Mouse (Mus musculus) E14TG2a.4 (cell line): ENCODE data around the gene Hdac5.

Experiments
- H3K27me3 ChIP-seq: 2 replicates; pipeline ENCODE4 v1.6.1; 2014; ENCODE audit warnings: low read length, control low read depth; ENCODE audit not compliant: insufficient read depth
- H3K36me3 ChIP-seq: 2 replicates; pipeline ENCODE4 v1.6.1; 2014; ENCODE audit warnings: low read length, control low read depth; ENCODE audit not compliant: insufficient read depth
- H3K4me1 ChIP-seq: replicated peaks from 2 replicates; pipeline ENCODE4 v1.6.1; 2014; ENCODE audit warnings: low read depth, low read length, control low read depth
- H3K4me3 ChIP-seq: replicated peaks from 2 replicates; pipeline ENCODE4 v1.5.1; 2014; ENCODE audit warnings: mild to moderate bottlenecking, low read length
- H3K9me3 ChIP-seq: 2 replicates; pipeline ENCODE4 v1.6.1; 2014; ENCODE audit warnings: low read length, control low read depth
- CTCF ChIP-seq: conservative IDR thresholded peaks from 2 replicates; pipeline ENCODE4 v1.5.1; 2014; ENCODE audit warnings: low read length
- NANOG ChIP-seq: IDR thresholded peaks from 2 replicates; pipeline ENCODE4 v1.6.1; 2014; ENCODE audit warnings: borderline replicate concordance, low read length, mixed read lengths
- POU5F1 ChIP-seq: IDR thresholded peaks from 2 replicates; pipeline ENCODE4 v1.6.1; 2014; ENCODE audit warnings: low read length, borderline replicate concordance

Gene Hdac5

DNA sequence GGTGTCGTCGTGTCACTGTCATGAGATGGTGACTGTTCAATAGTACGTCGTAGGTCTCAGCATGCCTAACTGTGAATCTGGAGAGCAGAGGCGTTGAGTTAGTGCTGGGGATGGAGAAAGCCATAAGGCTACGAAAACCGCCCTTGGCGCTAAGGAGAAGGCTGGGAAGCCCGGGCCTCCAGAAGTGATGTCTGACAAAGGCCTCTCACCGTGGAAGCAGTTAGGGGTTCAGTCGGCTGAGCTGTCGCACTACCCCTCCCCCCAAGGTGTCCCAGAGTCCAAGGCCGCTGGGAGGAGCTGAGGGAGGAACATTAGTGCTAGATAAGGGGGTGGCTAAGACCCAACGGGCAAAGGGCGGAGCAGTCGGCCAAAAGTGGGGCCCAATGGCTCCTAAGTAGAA, 84.0 kb downstream of the Hdac5 start:
- no peaks in the 10 kb centered on the region for H3K9me3 ChIP-seq
- TF ChIP-seq NANOG (no peak), POU5F1 (no peak), CTCF (no peak)
- H3K27me3 ChIP-seq: peaks cover 55% of the 10 kb centered on the region
- no peaks in the 10 kb centered on the region for H3K36me3 ChIP-seq
- peaks cover 56% of the 10 kb centered on the region for H3K4me1 ChIP-seq
- H3K4me3 ChIP-seq: peak overlapping the region; percentile 76

DNA sequence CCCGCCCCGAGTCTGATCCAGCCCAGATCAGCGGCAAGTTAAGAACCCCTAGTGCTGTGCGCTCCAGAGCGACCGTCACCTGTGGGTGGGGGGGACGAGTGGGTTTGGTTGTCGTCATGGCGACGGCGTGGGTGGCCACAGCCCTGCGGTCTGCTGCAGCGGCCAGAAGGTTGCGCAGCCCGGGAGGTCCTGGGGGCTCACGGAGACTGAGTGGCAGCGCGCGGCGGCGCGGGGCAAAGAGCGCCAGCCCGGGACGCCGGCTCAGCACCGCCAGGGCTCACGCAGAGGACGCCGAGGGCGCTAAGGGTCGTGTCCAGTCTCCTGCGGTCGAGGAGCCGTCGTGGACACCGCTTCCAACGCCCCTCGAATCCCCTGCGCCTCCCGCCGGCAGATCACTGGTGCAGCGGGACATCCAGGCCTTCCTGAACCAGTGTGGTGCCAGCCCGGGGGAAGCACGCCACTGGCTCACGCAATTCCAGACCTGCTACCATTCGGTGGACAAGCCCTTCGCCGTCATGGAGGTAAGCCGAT, 84.4 kb downstream of the Hdac5 start, which contains the start of gene Nags:
Gene Nags, plus strand, starts transcription at position 43 of the 531 bp plus-strand sequence.
- Histone ChIP-seq H3K4me3 (peak within 1 kb of the TSS; percentile 76), H3K36me3 (no peaks in the 10 kb centered on the region)
- TF ChIP-seq POU5F1: no peak

DNA sequence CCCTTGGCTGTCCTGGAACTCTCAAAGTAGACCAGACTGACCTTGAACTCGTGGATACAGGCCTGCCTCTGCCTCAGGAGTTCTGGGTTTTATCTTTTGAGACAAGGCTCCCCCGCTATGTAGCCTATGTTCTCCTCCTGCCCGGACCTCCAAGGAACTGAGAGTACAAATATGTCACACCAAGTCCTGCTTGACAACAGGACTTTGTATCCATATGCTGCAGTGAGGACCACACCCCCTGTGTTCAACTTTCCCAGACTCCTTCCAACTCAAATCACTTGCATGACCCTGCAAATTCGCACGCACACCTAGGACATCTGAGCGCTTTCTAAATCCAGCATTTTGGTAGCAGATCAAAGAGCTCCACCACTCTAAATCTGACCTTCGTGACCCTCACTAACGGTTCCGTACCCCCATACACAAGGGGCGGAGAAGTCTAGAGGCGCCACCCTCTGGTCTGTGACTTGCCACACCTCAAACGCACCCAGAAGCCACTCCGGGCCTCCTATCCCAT, 85.0 kb downstream of the Hdac5 start:
- no peaks in the 10 kb centered on the region for H3K36me3 ChIP-seq
- peak overlapping the region; percentile 76 for H3K4me3 ChIP-seq
- TF ChIP-seq NANOG (no peak), CTCF (no peak), POU5F1 (no peak)
- H3K4me1 ChIP-seq: peaks cover 56% of the 10 kb centered on the region
- H3K9me3 ChIP-seq: no peaks in the 10 kb centered on the region
- H3K27me3 ChIP-seq: peaks cover 55% of the 10 kb centered on the region

More for the DNA sequence above, 84.4 kb downstream of the Hdac5 start, which contains the start of gene Nags:
- Histone ChIP-seq H3K27me3 (peaks cover 55% of the 10 kb centered on the region), H3K9me3 (no peaks in the 10 kb centered on the region), H3K4me1 (peaks cover 56% of the 10 kb centered on the region)
